Mouse (Mus musculus): Measurements from ENCODE around the gene Adora3. TPM values are rescaled to one million over a fixed set of nuclear protein-coding genes. Genes with fewer than 3 reads are reported as not detected.

Adora3 gene
- total RNA-seq, 2 experiments from 2014 or later, result 0.64 to 1.1 TPM

GRCm38 (mm10) chr3:105873451-105874445 is 3.1 kb downstream of the Adora3 start:
- DNase-seq (ENCODE audit: low spot score in 2 of 2), result no peak

- peak in 1 of 2 experiments; percentile 38 for DNase-seq (ENCODE audit: low spot score in 2 of 2)
Measured at GRCm38 (mm10) chr3:105876022-105876421, 5.4 kb downstream of the Adora3 start.

GRCm38 (mm10) chr3:105877252-105877803 is 6.7 kb downstream of the Adora3 start:
- DNase-seq (ENCODE audit: low spot score in 2 of 2), result no peak

GRCm38 (mm10) chr3:105877919-105878318 is 7.3 kb downstream of the Adora3 start:
- no peak for DNase-seq (ENCODE audit: low spot score in 2 of 2)

GRCm38 (mm10) chr3:105878751-105879150 is 8.1 kb downstream of the Adora3 start:
- no peak for DNase-seq (ENCODE audit: low spot score in 2 of 2)

- DNase-seq (ENCODE audit: low spot score in 2 of 2), result no peak
Measured at GRCm38 (mm10) chr3:105880419-105880818, 9.8 kb downstream of the Adora3 start.

GRCm38 (mm10) chr3:105882105-105882504 is 11.4 kb downstream of the Adora3 start:
- DNase-seq (ENCODE audit: low spot score in 2 of 2), result no peak

GRCm38 (mm10) chr3:105883111-105883510 is 12.5 kb downstream of the Adora3 start:
- no peak for DNase-seq (ENCODE audit: low spot score in 2 of 2)

GRCm38 (mm10) chr3:105888961-105889360 is 18.3 kb downstream of the Adora3 start:
- no peak for DNase-seq (ENCODE audit: low spot score in 2 of 2)

- no peak for DNase-seq (ENCODE audit: low spot score in 2 of 2)
Measured at GRCm38 (mm10) chr3:105890220-105890619, 19.6 kb downstream of the Adora3 start.

- no peak for DNase-seq (ENCODE audit: low spot score in 2 of 2)
Measured at GRCm38 (mm10) chr3:105891141-105891540, 20.5 kb downstream of the Adora3 start.

- DNase-seq (ENCODE audit: low spot score in 2 of 2), result no peak
Measured at GRCm38 (mm10) chr3:105891760-105892571, 21.3 kb downstream of the Adora3 start.

GRCm38 (mm10) chr3:105892572-105893495 is 22.2 kb downstream of the Adora3 start:
- peak in 1 of 2 experiments; percentile 30 for DNase-seq (ENCODE audit: low spot score in 2 of 2)

- peak; percentile 30 to 60 for DNase-seq (ENCODE audit: low spot score in 2 of 2)
Measured at GRCm38 (mm10) chr3:105893941-105894391, 23.3 kb downstream of the Adora3 start.

GRCm38 (mm10) chr3:105894601-105895592 is 24.2 kb downstream of the Adora3 start:
- DNase-seq (ENCODE audit: low spot score in 2 of 2), result peak; percentile 74 to 91

GRCm38 (mm10) chr3:105896811-105897210 is 26.2 kb downstream of the Adora3 start:
- DNase-seq (ENCODE audit: low spot score in 2 of 2), result no peak

GRCm38 (mm10) chr3:105898325-105898724 is 27.7 kb downstream of the Adora3 start:
- DNase-seq (ENCODE audit: low spot score in 2 of 2), result peak in 1 of 2 experiments; percentile 41

- no peak for DNase-seq (ENCODE audit: low spot score in 2 of 2)
Measured at GRCm38 (mm10) chr3:105898861-105899260, 28.2 kb downstream of the Adora3 start.
